Mouse (Mus musculus) neural tube, embryonic 13.5 days (tissue): ENCODE results near the gene Gemin7. TPM values are rescaled to one million over a fixed set of nuclear protein-coding genes. Genes with fewer than 3 reads are reported as not detected.
"Not testable (repeated sequence)": the region's sequence is repeated elsewhere in the genome, so short reads cannot be mapped to it uniquely, and the experiment has no call there.

Experiments
- ATAC-seq: fragments of 200-750 bp; cut with Nextera tagmentation; 2 replicates; pipeline ENCODE4 v1.8.0; 2017; ENCODE audit warnings: low read depth, mild to moderate bottlenecking, moderate TSS enrichment, moderate library complexity
- H3K27ac ChIP-seq: fragments of 300-500 bp; sonication (generic); replicated peaks from 2 replicates; pipeline ENCODE4 v1.5.1; 2015; ENCODE audit warnings: moderate library complexity, mild to moderate bottlenecking, inconsistent platforms
- H3K27me3 ChIP-seq: fragments of 300-500 bp; sonication (generic); 2 replicates; pipeline ENCODE4 v1.6.1; 2015; ENCODE audit warnings: mild to moderate bottlenecking, inconsistent platforms
- H3K36me3 ChIP-seq: fragments of 300-500 bp; sonication (generic); 2 replicates; pipeline ENCODE4 v1.6.1; 2015; ENCODE audit warnings: mild to moderate bottlenecking, inconsistent platforms
- H3K4me1 ChIP-seq: fragments of 300-500 bp; sonication (generic); replicated peaks from 2 replicates; pipeline ENCODE4 v1.6.1; 2015; ENCODE audit warnings: inconsistent platforms
- H3K4me2 ChIP-seq: fragments of 300-500 bp; sonication (generic); 2 replicates; pipeline ENCODE4 v1.6.1; 2015; ENCODE audit warnings: inconsistent platforms, mild to moderate bottlenecking, moderate library complexity
- H3K4me3 ChIP-seq: fragments of 300-500 bp; sonication (generic); 2 replicates; pipeline ENCODE4 v1.5.1; 2015; ENCODE audit warnings: mild to moderate bottlenecking, inconsistent platforms
- H3K9ac ChIP-seq: fragments of 300-500 bp; sonication (generic); 2 replicates; pipeline ENCODE4 v1.6.1; 2015; ENCODE audit warnings: moderate library complexity, mild to moderate bottlenecking, inconsistent platforms
- H3K9me3 ChIP-seq: fragments of 300-500 bp; sonication (generic); 2 replicates; pipeline ENCODE4 v1.6.1; 2016; ENCODE audit warnings: inconsistent platforms
- WGBS: fragments of 180-500 bp; shearing (Covaris S2); methylation state at CpG from one replicate; pipeline ENCODE4 v1.1.7; 2015; 5-methylcytosine and 5-hydroxymethylcytosine counted together
- polyA plus RNA-seq: library from polyadenylated mRNA; unstranded; fragments of >200 nt; fragmentation: Nextera tagmentation; extraction: Ambion mirVana; gene quantifications from 2 replicates; pipeline ENCODE4 v1.2.1, GENCODE M21; 2015

Gene Gemin7
- 153 and 159 TPM in 2 replicates for polyA plus RNA-seq

- H3K27me3 ChIP-seq: peaks cover 61% of the 10 kb centered on the region
- WGBS: under 1% methylated on average over 56 of the region's 56 CpGs
- peak within 1 kb of the TSS; percentile 52 for H3K9ac ChIP-seq
- peaks cover 27% of the 10 kb centered on the region for H3K4me1 ChIP-seq
- peak within 1 kb of the TSS; percentile 54 for H3K4me2 ChIP-seq
- no peaks in the 10 kb centered on the region for H3K9me3 ChIP-seq
- H3K4me3 ChIP-seq: peak within 1 kb of the TSS; percentile 29
- H3K27ac ChIP-seq: no peak within 1 kb of the TSS
- H3K36me3 ChIP-seq: peaks cover 30% of the 10 kb centered on the region
- ATAC-seq: no peak
These were observed at the start of gene Gemin7, which contains the start of gene Zfp296 for GRCm38 (mm10) chr7:19577141-19577852. Gene Gemin7 (minus strand): TSS chr7:19577595. Gene Zfp296 (plus strand): TSS chr7:19577287.

DNA sequence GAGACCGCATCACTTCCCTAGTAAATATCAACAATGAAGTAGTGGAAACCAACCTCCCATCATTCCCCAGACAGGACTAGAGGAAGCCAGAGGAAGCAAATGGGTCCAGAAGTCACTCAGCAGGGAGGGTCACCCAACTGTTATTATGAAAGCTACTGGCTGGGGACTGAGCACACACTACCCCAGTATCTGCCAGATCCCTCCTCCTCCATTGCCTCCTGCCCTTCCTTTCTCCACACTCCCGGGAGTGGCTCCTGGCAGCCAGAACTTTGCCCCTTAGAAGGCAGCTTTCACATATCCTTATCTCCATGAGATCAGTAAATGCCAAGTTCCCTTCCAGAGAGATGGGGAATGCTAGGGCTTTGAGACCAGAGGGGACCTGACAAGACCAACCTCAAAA is 46.0 kb upstream of the Gemin7 start:
- 75% methylated on average over 2 of the region's 2 CpGs for WGBS
- Histone ChIP-seq H3K27ac (no peak overlapping the region), H3K9ac (no peak overlapping the region), H3K4me2 (no peak overlapping the region), H3K36me3 (no peaks in the 10 kb centered on the region), H3K9me3 (no peaks in the 10 kb centered on the region), H3K4me3 (no peak overlapping the region), H3K4me1 (peaks cover 7% of the 10 kb centered on the region), H3K27me3 (peaks cover 7% of the 10 kb centered on the region; the same call in 1 of the 2 replicates)
- no peak for ATAC-seq

DNA sequence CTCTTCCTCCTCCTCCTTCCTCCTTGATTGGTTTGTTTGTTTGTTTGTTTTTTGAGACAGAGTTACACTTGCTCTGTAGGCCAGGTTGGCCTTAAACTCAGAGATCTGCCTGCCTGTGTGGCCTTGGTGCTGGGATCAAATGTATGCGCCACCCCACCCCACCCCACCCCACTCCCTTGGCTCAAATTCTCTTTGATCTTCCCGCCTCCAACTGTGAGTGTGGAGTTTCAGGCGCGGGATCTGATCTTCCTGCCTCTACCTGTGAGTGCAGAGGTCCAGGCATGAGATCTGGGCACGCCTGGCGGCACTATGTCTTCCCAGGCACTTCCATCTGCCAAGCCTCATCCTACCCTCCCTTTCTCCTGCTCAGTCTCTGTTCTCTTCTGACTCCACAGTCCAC is 44.8 kb upstream of the Gemin7 start:
- 43% methylated on average over 6 of the region's 6 CpGs for WGBS
- ATAC-seq: no peak
- Histone ChIP-seq H3K4me2 (no peak overlapping the region), H3K9me3 (no peaks in the 10 kb centered on the region), H3K27me3 (peaks cover 7% of the 10 kb centered on the region; the same call in 1 of the 2 replicates), H3K36me3 (no peaks in the 10 kb centered on the region), H3K4me1 (peaks cover 7% of the 10 kb centered on the region), H3K4me3 (no peak overlapping the region), H3K9ac (no peak overlapping the region), H3K27ac (no peak overlapping the region)

- ATAC-seq: no peak
- Histone ChIP-seq H3K36me3 (no peaks in the 10 kb centered on the region), H3K27me3 (peaks cover 7% of the 10 kb centered on the region; the same call in 1 of the 2 replicates), H3K9ac (no peak overlapping the region), H3K9me3 (no peaks in the 10 kb centered on the region), H3K4me2 (no peak overlapping the region), H3K4me3 (no peak overlapping the region), H3K4me1 (peaks cover 7% of the 10 kb centered on the region), H3K27ac (no peak overlapping the region)
- WGBS: 90% methylated on average over 7 of the region's 7 CpGs
These were observed 43.4 kb upstream of the Gemin7 start for GRCm38 (mm10) chr7:19620811-19621210.

DNA sequence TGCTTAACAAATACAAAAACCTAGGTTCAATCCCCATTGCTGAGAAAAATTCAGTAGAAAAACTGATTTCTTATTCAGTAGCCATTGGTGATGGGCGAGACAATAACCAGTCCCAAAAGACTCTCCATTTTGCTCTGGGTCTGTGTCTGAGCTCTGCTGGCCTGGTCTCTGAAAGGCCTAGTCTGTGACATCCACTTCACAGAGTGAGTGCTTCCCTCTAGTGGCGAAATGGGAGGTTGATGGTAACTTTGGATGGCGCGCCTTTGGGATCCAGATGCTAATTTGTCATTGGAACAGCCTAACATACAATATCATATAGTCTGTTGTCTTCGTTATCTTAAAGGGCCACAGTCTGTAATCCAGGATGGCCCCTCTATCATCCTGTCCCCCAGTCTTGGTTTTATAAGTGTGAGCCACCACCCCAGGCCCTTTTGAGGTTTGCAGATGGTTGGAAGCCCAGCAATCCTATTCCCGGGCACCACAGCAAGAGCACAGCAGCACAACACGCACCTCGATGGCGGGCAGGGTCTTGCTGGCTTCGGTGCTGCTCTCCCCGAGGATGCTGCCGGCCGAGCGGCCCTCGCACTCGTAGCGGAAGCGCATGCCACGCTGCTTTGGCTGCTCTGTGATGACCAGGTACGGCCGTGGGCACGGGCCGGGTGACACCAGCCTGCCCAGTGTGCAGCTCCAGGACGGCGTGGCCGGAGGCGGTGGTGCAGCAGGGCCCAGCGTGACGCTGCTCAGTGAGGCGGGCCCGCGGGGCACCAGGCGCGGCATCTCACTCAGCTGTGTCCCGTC is 41.8 kb upstream of the Gemin7 start:
- Histone ChIP-seq H3K27ac (peak overlapping the region; percentile 73), H3K27me3 (peaks cover 7% of the 10 kb centered on the region; the same call in 1 of the 2 replicates), H3K4me1 (peaks cover 7% of the 10 kb centered on the region), H3K9ac (peak overlapping the region; percentile 70), H3K36me3 (0 out of 2 replicates have a peak, but pooled peaks cover 3% of the 10 kb centered on the region), H3K9me3 (no peaks in the 10 kb centered on the region), H3K4me2 (peak overlapping the region; percentile 53), H3K4me3 (peak overlapping the region; percentile 31)
- 5% methylated on average over 35 of the region's 35 CpGs for WGBS
- peak; percentile 85 for ATAC-seq

GRCm38 (mm10) chr7:19615036-19615577 is 37.7 kb upstream of the Gemin7 start:
- H3K27ac ChIP-seq: no peak overlapping the region
- peaks cover 1% of the 10 kb centered on the region; the same call in 1 of the 2 replicates for H3K27me3 ChIP-seq
- no peak overlapping the region for H3K9ac ChIP-seq
- no peak overlapping the region for H3K4me3 ChIP-seq
- ATAC-seq: no peak
- WGBS: 87% methylated on average over 12 of the region's 12 CpGs
- H3K9me3 ChIP-seq: no peaks in the 10 kb centered on the region
- H3K4me1 ChIP-seq: peaks cover 7% of the 10 kb centered on the region
- 0 out of 2 replicates have a peak, but pooled peaks cover 3% of the 10 kb centered on the region for H3K36me3 ChIP-seq
- H3K4me2 ChIP-seq: no peak overlapping the region

DNA sequence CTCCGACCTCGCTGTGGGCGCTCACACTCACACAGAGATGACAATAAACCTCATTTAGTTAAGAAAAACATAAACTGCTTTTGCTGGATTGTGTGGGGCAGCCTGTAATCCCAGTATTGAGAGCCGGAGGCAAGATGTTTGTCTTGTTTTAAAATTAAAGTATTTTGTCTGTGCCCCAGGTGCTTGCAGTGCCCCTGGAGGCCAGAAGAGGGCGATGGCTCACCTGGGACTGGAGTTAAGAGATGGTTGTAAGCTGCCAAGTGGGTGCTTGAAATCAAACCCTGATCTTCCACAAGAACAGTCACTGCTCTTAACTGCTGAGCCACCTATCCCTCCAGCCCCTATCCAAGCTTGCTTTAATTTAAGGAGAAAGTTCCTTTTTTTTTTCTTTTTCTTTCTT is 33.6 kb upstream of the Gemin7 start:
- Histone ChIP-seq H3K9me3 (no peaks in the 10 kb centered on the region), H3K4me2 (no peak overlapping the region), H3K36me3 (0 out of 2 replicates have a peak, but pooled peaks cover 3% of the 10 kb centered on the region), H3K27me3 (no peaks in the 10 kb centered on the region), H3K9ac (no peak overlapping the region), H3K4me3 (no peak overlapping the region), H3K27ac (no peak overlapping the region), H3K4me1 (no peaks in the 10 kb centered on the region)
- ATAC-seq: no peak
- WGBS: 80% methylated on average over 5 of the region's 5 CpGs

- H3K36me3 ChIP-seq: no peaks in the 10 kb centered on the region
- no peak overlapping the region for H3K27ac ChIP-seq
- H3K27me3 ChIP-seq: no peaks in the 10 kb centered on the region
- no peak overlapping the region for H3K4me3 ChIP-seq
- no peak overlapping the region for H3K4me2 ChIP-seq
- no peaks in the 10 kb centered on the region for H3K4me1 ChIP-seq
- 92% methylated on average over 12 of the region's 12 CpGs for WGBS
- ATAC-seq: no peak
- no peaks in the 10 kb centered on the region for H3K9me3 ChIP-seq
- H3K9ac ChIP-seq: no peak overlapping the region
These were observed 32.4 kb upstream of the Gemin7 start for GRCm38 (mm10) chr7:19609641-19610332.

DNA sequence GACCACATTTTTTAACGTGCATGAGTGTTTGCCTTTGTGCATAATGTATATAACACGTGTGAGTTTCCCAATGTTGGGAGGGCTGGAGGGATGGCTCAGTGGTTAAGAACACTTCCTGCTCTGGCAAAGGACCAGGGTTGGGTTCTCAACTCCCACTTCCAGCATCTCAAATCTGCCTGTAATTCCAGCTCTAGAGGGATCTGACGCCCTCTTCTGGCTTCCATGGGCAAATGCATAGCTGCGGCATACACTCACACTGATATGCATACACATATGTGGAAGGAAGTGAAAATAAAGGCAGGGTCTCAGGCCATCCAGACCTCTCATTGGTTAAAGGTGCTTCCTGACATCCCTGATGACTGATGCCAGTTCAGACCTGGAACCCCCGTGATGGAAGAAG is 29.9 kb upstream of the Gemin7 start:
- Histone ChIP-seq H3K9ac (no peak overlapping the region), H3K9me3 (no peaks in the 10 kb centered on the region), H3K4me3 (no peak overlapping the region), H3K4me2 (no peak overlapping the region), H3K4me1 (peaks cover 16% of the 10 kb centered on the region), H3K27ac (no peak overlapping the region), H3K36me3 (0 out of 2 replicates have a peak, but pooled peaks cover 6% of the 10 kb centered on the region), H3K27me3 (no peaks in the 10 kb centered on the region)
- 85% methylated on average over 5 of the region's 5 CpGs for WGBS
- ATAC-seq: no peak

DNA sequence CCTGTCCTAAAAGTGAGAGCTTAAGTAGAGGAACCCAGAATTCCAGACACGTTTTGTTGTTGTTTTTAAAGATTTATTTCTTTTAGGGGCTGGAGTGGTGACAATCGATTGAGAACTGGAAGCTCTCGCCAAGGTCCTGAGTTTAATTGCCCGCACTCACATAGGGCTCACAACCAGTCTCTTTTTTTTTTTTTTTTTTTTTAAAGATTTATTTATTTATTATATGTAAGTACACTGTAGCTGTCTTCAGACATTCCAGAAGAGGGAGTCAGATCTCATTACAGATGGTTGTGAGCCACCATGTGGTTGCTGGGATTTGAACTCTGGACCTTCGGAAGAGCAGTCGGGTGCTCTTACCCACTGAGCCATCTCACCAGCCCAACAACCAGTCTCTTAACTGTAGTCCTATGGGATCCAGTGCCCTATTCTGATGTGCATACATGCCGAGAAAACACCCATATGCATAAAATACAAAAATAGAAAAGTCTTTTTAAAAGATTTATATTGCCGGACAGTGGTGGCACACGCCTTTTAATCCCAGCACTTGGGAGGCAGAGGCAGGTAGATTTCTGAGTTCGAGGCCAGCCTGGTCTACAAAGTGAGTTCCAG is 27.3 kb upstream of the Gemin7 start:
- Histone ChIP-seq H3K4me2 (peak overlapping the region; percentile 98), H3K4me3 (peak overlapping the region; percentile 98), H3K36me3 (peaks cover 25% of the 10 kb centered on the region), H3K27ac (peak overlapping the region; percentile 82), H3K4me1 (peaks cover 37% of the 10 kb centered on the region)
- 58% methylated on average over 10 of the region's 10 CpGs for WGBS
- H3K27me3 ChIP-seq, H3K9me3 ChIP-seq, ATAC-seq, H3K9ac ChIP-seq: not testable (repeated sequence)

DNA sequence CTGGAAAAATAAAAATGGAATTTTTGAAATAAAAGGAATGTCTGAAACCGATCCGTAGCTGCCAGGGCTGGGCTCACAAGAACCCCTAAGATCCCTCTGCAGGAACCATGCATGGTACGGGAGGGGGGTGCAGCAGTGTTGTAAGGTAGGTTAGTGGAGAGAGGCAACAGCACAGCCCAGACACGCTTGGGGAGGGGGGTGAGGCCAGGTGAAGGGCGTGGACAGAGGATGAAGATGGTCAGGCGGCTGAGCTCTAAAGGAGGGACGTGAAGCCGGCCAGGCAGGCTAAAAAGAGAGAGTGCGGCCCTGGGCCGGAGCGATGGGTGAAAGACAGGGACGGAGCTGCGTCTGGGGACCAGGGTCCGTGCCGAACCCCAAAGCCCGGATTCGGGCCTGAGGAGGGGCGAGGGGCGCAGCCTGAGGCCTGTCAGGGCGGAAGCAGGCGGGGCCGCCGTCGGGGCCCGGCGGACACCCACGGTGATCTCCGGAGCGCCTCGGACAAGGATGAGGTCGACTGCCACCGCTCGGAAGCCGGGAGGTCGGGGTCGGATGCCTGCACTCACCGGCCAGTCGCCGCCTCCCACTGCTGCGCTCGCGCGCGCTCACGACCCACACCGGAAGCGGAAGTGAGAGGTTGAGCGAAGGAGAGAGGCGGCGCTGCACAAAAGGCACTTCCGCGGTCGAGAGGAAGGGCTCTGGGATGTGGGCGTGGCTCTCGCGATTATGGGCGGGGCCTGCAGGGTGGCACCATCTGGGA is 26.6 kb upstream of the Gemin7 start, which contains the start of gene Clasrp:
Gene Clasrp, minus strand, starts transcription at position 638 of the 757 bp plus-strand sequence.
- ATAC-seq: peak; percentile 88
- peak within 1 kb of the TSS; percentile 98 for H3K4me3 ChIP-seq
- H3K27ac ChIP-seq: peak within 1 kb of the TSS; percentile 82
- H3K36me3 ChIP-seq: peaks cover 32% of the 10 kb centered on the region
- no peaks in the 10 kb centered on the region for H3K9me3 ChIP-seq
- H3K4me2 ChIP-seq: peak within 1 kb of the TSS; percentile 98
- peaks cover 42% of the 10 kb centered on the region for H3K4me1 ChIP-seq
- H3K9ac ChIP-seq: peak within 1 kb of the TSS; percentile 99
- no peaks in the 10 kb centered on the region for H3K27me3 ChIP-seq
- 1% methylated on average over 57 of the region's 57 CpGs for WGBS
